8 mouse cellular contexts compared by ENCODE assay signal in the genomic region with DNA sequence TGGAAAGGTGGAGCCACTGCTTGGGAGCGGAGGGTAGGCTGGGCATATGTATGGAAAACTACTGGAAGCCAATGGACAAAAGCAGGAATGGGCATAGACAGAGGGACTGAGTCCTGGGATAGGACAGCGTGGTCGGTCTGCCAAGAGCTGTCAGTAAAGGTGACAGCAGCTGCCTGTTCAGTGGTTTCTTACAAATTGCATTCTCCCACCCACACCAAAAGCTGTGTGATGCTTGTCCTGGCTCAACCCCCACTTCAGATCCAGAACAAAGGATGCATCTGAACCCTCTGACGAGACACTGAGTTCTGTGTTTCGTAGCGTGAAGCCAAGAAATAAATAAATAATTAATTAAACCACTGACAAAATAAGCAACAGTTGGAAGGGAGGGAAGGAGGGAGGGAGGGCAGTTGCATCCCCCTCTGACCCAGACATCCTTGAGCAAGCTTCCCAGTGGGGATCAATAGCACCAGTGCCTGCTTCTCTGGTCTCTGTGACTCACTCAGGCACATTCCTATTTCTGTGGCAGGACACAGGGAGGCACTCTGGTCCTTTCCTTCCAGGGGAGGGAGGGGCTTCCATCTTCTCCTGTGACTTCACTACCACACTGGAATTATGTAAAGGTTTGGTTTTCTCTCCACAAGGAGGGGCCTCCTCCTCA. TPM values are rescaled to one million over a fixed set of nuclear protein-coding genes. Genes with fewer than 3 reads are reported as not detected.
DNase-seq lines count a peak whose midpoint lies in the region; ATAC-seq and TF ChIP-seq lines count a peak whose summit lies in the region.

No protein-coding gene starts in this region.

- ATAC-seq in forebrain, postnatal 0 days = peak; percentile 82
- ATAC-seq in neural tube, embryonic 14.5 days (ENCODE audit: low read depth) = peak; percentile 80

- peak; percentile 21 for DNase-seq in adrenal gland, postnatal 10 days
- DNase-seq in adrenal gland, adult 2 months = no peak
- peak; percentile 96 for DNase-seq in Muller cell, postnatal 12 days (ENCODE audit: inconsistent ontology term)
- peak; percentile 44 for DNase-seq in forebrain, postnatal 0 days
- peak; percentile 27 to 43 for DNase-seq in layer of hippocampus, postnatal 25 days (ENCODE audit: extremely low spot score in 1 of 2, low spot score in 1 of 2)
- no peak for DNase-seq in testis, postnatal 14 days (ENCODE audit: low spot score)
- DNase-seq in gastrocnemius, postnatal 10 days = no peak

- WGBS in forebrain, postnatal 0 days = 15% methylated on average over 6 of the region's 6 CpGs
- 51% methylated on average over 6 of the region's 6 CpGs for WGBS in neural tube, embryonic 14.5 days

- H3K4me3 ChIP-seq in forebrain, postnatal 0 days (ENCODE audit: low read depth, low read length) = no peak overlapping the region
- H3K4me3 ChIP-seq in neural tube, embryonic 14.5 days (ENCODE audit: low read depth, low read length) = no peak overlapping the region

- H3K36me3 ChIP-seq in forebrain, postnatal 0 days (ENCODE audit: insufficient read depth) = no peaks in the 10 kb centered on the region
- H3K36me3 ChIP-seq in neural tube, embryonic 14.5 days (ENCODE audit: control insufficient read depth, insufficient read depth, low read length) = no peaks in the 10 kb centered on the region

- peak overlapping the region; percentile 10; the same call in 1 of the 2 replicates for H3K9ac ChIP-seq in forebrain, postnatal 0 days
- H3K9ac ChIP-seq in neural tube, embryonic 14.5 days (replicated peaks; ENCODE audit: low read depth, low read length) = no peak overlapping the region

- H3K4me2 ChIP-seq in forebrain, postnatal 0 days (ENCODE audit: low read depth) = peak overlapping the region; percentile 23; the same call in 1 of the 2 replicates
- no peak overlapping the region for H3K4me2 ChIP-seq in neural tube, embryonic 14.5 days (ENCODE audit: low read depth, low read length)

- TF ChIP-seq CTCF in forebrain, postnatal 0 days (IDR thresholded peaks at IDR 0.05; ENCODE audit: low read depth) = peak; percentile 55

- no peaks in the 10 kb centered on the region for H3K9me3 ChIP-seq in forebrain, postnatal 0 days (ENCODE audit: low read length)
- no peaks in the 10 kb centered on the region for H3K9me3 ChIP-seq in neural tube, embryonic 14.5 days (ENCODE audit: control insufficient read depth, low read length)

- no peaks in the 10 kb centered on the region for H3K27me3 ChIP-seq in forebrain, postnatal 0 days (ENCODE audit: insufficient read depth, low read length)
- H3K27me3 ChIP-seq in neural tube, embryonic 14.5 days (ENCODE audit: control insufficient read depth, insufficient read depth, low read length) = no peaks in the 10 kb centered on the region

- H3K4me1 ChIP-seq in forebrain, postnatal 0 days (ENCODE audit: insufficient read depth) = peaks cover 4% of the 10 kb centered on the region; the same call in 1 of the 2 replicates
- H3K4me1 ChIP-seq in neural tube, embryonic 14.5 days (ENCODE audit: control insufficient read depth, insufficient read depth, low read length) = no peaks in the 10 kb centered on the region

- no peak overlapping the region; the same call in 1 of the 2 replicates for H3K27ac ChIP-seq in forebrain, postnatal 0 days (ENCODE audit: low read depth, low read length)
- no peak overlapping the region for H3K27ac ChIP-seq in neural tube, embryonic 14.5 days (ENCODE audit: low read depth, low read length)

RNA-seq across cellular contexts. Expression of gene Ckmt2, which starts 39.0 kb away (rescaled TPM):
- total RNA-seq in adrenal gland, postnatal 10 days (2021) = 100 to 1,000 TPM in 1 of 2 experiments, 1 to 10 TPM in 1; 8.6 to 132 TPM
- total RNA-seq in adrenal gland, adult 2 months (2021) = not detected
- not detected in 2 replicates for polyA plus RNA-seq in adrenal gland, adult 2 months (2012; rRNA removed)
- 0.14 TPM in 1 of 2 replicates, not detected in the other for total RNA-seq in forebrain, postnatal 0 days (2014; rRNA removed)
- not detected in 2 replicates for polyA plus RNA-seq in forebrain, postnatal 0 days (2015; fragmentation: Nextera tagmentation; extraction: Ambion mirVana)
- under 1 TPM in 1 of 2 experiments, not detected in 1; 0.34 TPM for total RNA-seq in layer of hippocampus, postnatal 25 days (2021)
- polyA plus RNA-seq in neural tube, embryonic 14.5 days (2014; fragmentation: Nextera tagmentation; extraction: Ambion mirVana) = not detected in 2 replicates
- 100 to 1,000 TPM; 318 to 430 TPM for total RNA-seq in gastrocnemius, postnatal 10 days (2021)

Comparison
In these comparisons a context has a peak if more than half of its experiments do, and no peak if none do; other contexts are left out.
1. DNase-seq: peak in adrenal gland, postnatal 10 days (single experiment), Muller cell, postnatal 12 days (single experiment), forebrain, postnatal 0 days (single experiment) and layer of hippocampus, postnatal 25 days (2 of 2); none in adrenal gland, adult 2 months (single experiment), testis, postnatal 14 days (single experiment) and gastrocnemius, postnatal 10 days (single experiment).